Mouse (Mus musculus): Measurements from ENCODE around the gene Camp. TPM values are rescaled to one million over a fixed set of nuclear protein-coding genes. Genes with fewer than 3 reads are reported as not detected.

Gene Camp
- polyA plus RNA-seq, 1 experiment = 0.32 TPM

DNA sequence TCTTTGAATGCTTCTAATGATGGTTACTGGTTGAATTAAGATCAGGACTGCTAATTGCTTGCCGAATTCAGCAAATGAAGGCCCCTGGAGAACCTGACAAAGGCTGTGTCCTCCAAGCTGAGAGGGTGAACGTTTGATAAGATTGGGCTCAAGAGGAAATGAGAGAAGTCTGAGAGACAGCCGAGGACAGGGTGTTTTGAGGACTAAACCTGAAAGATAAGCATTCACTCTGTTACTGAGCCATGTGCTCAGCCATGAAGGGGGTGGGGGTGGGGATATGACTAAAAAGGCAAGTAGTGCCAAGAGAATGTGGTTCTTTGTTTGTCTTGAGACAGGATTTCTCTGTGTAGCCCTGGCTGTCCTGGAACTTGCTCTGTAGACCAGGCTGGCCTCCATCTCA lies 13.7 kb upstream of the Camp start:
- Histone ChIP-seq H3K36me3 (ENCODE audit: control insufficient read depth) (no peaks in the 10 kb centered on the region), H3K27me3 (ENCODE audit: control insufficient read depth) (no peaks in the 10 kb centered on the region), H3K4me3 (replicated peaks) (peak overlapping the region; percentile 30), H3K9me3 (ENCODE audit: control insufficient read depth, low read length) (no peaks in the 10 kb centered on the region), H3K4me1 (ENCODE audit: control insufficient read depth) (peaks cover 24% of the 10 kb centered on the region)
- TF ChIP-seq TAL1 (IDR thresholded peaks at IDR 0.05; ENCODE audit: low read length) (no peak), GATA1 (IDR thresholded peaks at IDR 0.05; ENCODE audit: low read length) (no peak)

DNA sequence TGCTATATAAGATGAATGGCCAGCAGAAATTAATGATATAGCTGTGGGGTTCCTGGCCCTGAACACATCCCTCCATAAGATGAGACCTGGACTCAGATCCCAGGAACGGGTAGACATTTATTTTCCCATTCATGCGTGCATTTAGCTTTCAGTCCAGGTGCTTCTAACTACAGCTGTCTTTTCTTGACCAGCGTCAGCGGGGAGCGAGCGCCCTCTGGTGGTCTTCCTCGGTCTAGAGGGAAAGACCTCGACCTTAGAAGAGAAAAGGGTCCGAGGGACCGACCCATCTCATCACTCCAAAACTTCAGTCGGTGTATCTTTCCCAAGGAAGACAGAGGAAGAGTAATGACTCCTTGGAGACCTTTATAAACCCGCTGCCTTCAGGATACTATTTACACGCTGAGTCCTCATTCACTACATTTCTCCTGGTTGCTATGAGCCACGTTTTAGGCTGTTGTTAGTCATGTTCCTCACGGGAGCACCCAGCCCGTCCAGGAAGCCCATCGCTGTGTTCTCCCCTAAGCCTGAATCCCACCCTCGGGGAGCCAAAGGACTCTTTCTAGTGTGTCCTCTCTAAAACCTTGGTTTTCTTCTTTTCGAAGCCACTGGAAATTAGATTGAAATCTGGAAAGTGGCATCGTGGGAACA lies 13.1 kb upstream of the Camp start:
- Histone ChIP-seq H3K27me3 (ENCODE audit: control insufficient read depth) (no peaks in the 10 kb centered on the region), H3K4me1 (ENCODE audit: control insufficient read depth) (peaks cover 24% of the 10 kb centered on the region), H3K4me3 (replicated peaks) (peak overlapping the region; percentile 30), H3K9me3 (ENCODE audit: control insufficient read depth, low read length) (no peaks in the 10 kb centered on the region), H3K36me3 (ENCODE audit: control insufficient read depth) (no peaks in the 10 kb centered on the region)
- TF ChIP-seq GATA1 (IDR thresholded peaks at IDR 0.05; ENCODE audit: low read length) = no peak
- no peak for TF ChIP-seq TAL1 (IDR thresholded peaks at IDR 0.05; ENCODE audit: low read length)

- Histone ChIP-seq H3K4me1 (ENCODE audit: control insufficient read depth) (no peaks in the 10 kb centered on the region), H3K4me3 (replicated peaks) (no peak overlapping the region), H3K27me3 (ENCODE audit: control insufficient read depth) (no peaks in the 10 kb centered on the region), H3K36me3 (ENCODE audit: control insufficient read depth) (no peaks in the 10 kb centered on the region), H3K9me3 (ENCODE audit: control insufficient read depth, low read length) (no peaks in the 10 kb centered on the region)
- TF ChIP-seq GATA1 (IDR thresholded peaks at IDR 0.05; ENCODE audit: low read length) (no peak), TAL1 (IDR thresholded peaks at IDR 0.05; ENCODE audit: low read length) (no peak)
These were observed 6.5 kb upstream of the Camp start for GRCm38 (mm10) chr9:109855947-109856346.

GRCm38 (mm10) chr9:109854341-109854740 lies 4.9 kb upstream of the Camp start:
- no peak overlapping the region for H3K4me3 ChIP-seq (replicated peaks)
- no peak for TF ChIP-seq TAL1 (IDR thresholded peaks at IDR 0.05; ENCODE audit: low read length)
- TF ChIP-seq GATA1 (IDR thresholded peaks at IDR 0.05; ENCODE audit: low read length) = no peak
- H3K27me3 ChIP-seq (ENCODE audit: control insufficient read depth) = no peaks in the 10 kb centered on the region
- H3K4me1 ChIP-seq (ENCODE audit: control insufficient read depth) = no peaks in the 10 kb centered on the region
- H3K9me3 ChIP-seq (ENCODE audit: control insufficient read depth, low read length) = no peaks in the 10 kb centered on the region
- H3K36me3 ChIP-seq (ENCODE audit: control insufficient read depth) = no peaks in the 10 kb centered on the region

GRCm38 (mm10) chr9:109850099-109850498 lies 682 bp upstream of the Camp start:
- Histone ChIP-seq H3K9me3 (ENCODE audit: control insufficient read depth, low read length) (no peaks in the 10 kb centered on the region), H3K4me3 (replicated peaks) (no peak overlapping the region), H3K36me3 (ENCODE audit: control insufficient read depth) (peaks cover 3% of the 10 kb centered on the region), H3K27me3 (ENCODE audit: control insufficient read depth) (no peaks in the 10 kb centered on the region), H3K4me1 (ENCODE audit: control insufficient read depth) (no peaks in the 10 kb centered on the region)
- TF ChIP-seq TAL1 (IDR thresholded peaks at IDR 0.05; ENCODE audit: low read length) = no peak
- no peak for TF ChIP-seq GATA1 (IDR thresholded peaks at IDR 0.05; ENCODE audit: low read length)

GRCm38 (mm10) chr9:109833088-109833412 lies 16.4 kb downstream of the Camp start:
- Histone ChIP-seq H3K4me3 (replicated peaks) (peak overlapping the region; percentile 82), H3K36me3 (ENCODE audit: control insufficient read depth) (peaks cover 32% of the 10 kb centered on the region), H3K9me3 (ENCODE audit: control insufficient read depth, low read length) (no peaks in the 10 kb centered on the region), H3K27me3 (ENCODE audit: control insufficient read depth) (no peaks in the 10 kb centered on the region), H3K4me1 (ENCODE audit: control insufficient read depth) (peaks cover 16% of the 10 kb centered on the region)
- TF ChIP-seq TAL1 (IDR thresholded peaks at IDR 0.05; ENCODE audit: low read length) = no peak
- TF ChIP-seq GATA1 (IDR thresholded peaks at IDR 0.05; ENCODE audit: low read length) = no peak

DNA sequence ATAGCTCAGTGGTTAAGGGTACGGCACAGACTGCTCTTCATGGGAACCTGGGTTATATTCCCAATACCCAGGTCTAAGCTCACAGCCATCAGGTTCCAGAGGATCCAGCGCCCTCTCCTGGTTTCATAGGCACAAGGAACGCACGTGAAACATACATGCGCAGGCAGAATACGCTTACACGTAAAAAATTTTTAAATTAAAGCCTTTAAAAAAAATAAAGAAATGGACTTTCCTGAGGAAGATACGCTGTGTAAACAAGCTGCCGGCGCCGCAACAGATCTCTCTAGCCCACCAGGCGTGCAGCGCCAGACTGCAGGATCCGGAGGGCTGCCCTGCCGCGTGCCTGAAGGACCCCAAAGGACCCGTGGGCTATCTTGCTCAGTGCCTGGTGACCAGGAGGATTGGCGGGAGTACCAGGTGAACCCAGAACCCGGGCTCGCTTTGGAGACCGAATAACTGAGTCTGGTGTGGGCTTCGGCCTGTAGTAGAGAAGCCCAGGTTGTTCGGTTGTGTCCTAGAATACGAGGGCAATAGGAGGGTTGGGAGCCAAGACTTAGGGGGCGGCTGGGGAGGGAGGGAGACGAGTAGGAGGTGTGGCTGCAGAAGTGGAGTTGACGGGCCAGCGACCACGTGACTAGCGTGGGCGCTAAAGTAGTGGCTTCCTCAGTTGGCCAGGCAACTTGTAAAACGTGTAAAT lies 16.9 kb downstream of the Camp start, which contains the start of gene Nme6:
Gene Nme6 (plus strand): TSS at position 359 of the 697 bp plus-strand sequence.
- no peak for TF ChIP-seq GATA1 (IDR thresholded peaks at IDR 0.05; ENCODE audit: low read length)
- TF ChIP-seq TAL1 (IDR thresholded peaks at IDR 0.05; ENCODE audit: low read length) = no peak
- Histone ChIP-seq H3K36me3 (ENCODE audit: control insufficient read depth) (peaks cover 27% of the 10 kb centered on the region), H3K4me1 (ENCODE audit: control insufficient read depth) (peaks cover 16% of the 10 kb centered on the region), H3K27me3 (ENCODE audit: control insufficient read depth) (no peaks in the 10 kb centered on the region), H3K9me3 (ENCODE audit: control insufficient read depth, low read length) (no peaks in the 10 kb centered on the region), H3K4me3 (replicated peaks) (peak within 1 kb of the TSS; percentile 82)

- no peaks in the 10 kb centered on the region for H3K9me3 ChIP-seq (ENCODE audit: control insufficient read depth, low read length)
- TF ChIP-seq GATA1 (IDR thresholded peaks at IDR 0.05; ENCODE audit: low read length) (no peak), TAL1 (IDR thresholded peaks at IDR 0.05; ENCODE audit: low read length) (no peak)
- H3K4me3 ChIP-seq (replicated peaks) = no peak overlapping the region
- H3K27me3 ChIP-seq (ENCODE audit: control insufficient read depth) = no peaks in the 10 kb centered on the region
- peaks cover 11% of the 10 kb centered on the region for H3K36me3 ChIP-seq (ENCODE audit: control insufficient read depth)
- H3K4me1 ChIP-seq (ENCODE audit: control insufficient read depth) = peaks cover 21% of the 10 kb centered on the region
These were observed 23.2 kb downstream of the Camp start for GRCm38 (mm10) chr9:109826181-109826580.

DNA sequence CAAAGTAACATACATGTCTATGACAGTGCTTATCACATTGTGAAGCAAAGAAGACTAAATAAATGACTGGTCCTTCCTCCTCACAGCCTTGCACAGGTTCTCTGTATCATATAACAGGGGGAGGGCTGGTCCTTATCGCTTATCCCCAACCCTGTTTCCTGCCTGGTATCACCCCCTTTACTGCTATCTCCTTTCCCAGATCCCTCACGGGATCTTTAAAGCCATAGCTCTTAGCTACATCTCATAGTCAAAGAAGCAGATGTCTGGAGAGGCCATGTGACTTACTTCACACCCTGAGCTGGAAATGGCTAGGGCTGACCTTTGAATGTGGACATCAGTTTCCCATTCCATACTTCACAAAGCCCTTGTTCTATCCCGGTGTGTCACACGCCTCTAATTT lies 23.7 kb downstream of the Camp start:
- Histone ChIP-seq H3K27me3 (ENCODE audit: control insufficient read depth) (no peaks in the 10 kb centered on the region), H3K4me3 (replicated peaks) (no peak overlapping the region), H3K9me3 (ENCODE audit: control insufficient read depth, low read length) (no peaks in the 10 kb centered on the region), H3K36me3 (ENCODE audit: control insufficient read depth) (peaks cover 7% of the 10 kb centered on the region), H3K4me1 (ENCODE audit: control insufficient read depth) (peaks cover 21% of the 10 kb centered on the region)
- TF ChIP-seq GATA1 (IDR thresholded peaks at IDR 0.05; ENCODE audit: low read length) = no peak
- TF ChIP-seq TAL1 (IDR thresholded peaks at IDR 0.05; ENCODE audit: low read length) = no peak
